Mouse (Mus musculus) heart, embryonic 11.5 days (tissue): ENCODE measurements at regions not wholly inside any gene's neighbourhood (a gene's known extent, or its start where the extent isn't known, plus 50 kb on each side); places are given as distances from the start of the nearest gene placed in this dataset.

Experiments
- ATAC-seq: fragments of 200-750 bp; cut with Nextera tagmentation; replicated peaks from 2 replicates; pipeline ENCODE4 v1.8.0; 2017; ENCODE audit warnings: moderate library complexity; ENCODE audit not compliant: insufficient number of reproducible peaks, low FRiP score, low TSS enrichment
- H3K27ac ChIP-seq: fragments of 300-500 bp; sonication (generic); 2 replicates; pipeline ENCODE4 v1.5.1; 2014; ENCODE audit warnings: mild to moderate bottlenecking, low read depth, low read length
- H3K27me3 ChIP-seq: fragments of 300-500 bp; sonication (generic); 2 replicates; pipeline ENCODE4 v1.6.1; 2014; ENCODE audit warnings: mild to moderate bottlenecking, low read length, mixed read lengths; ENCODE audit not compliant: control insufficient read depth, insufficient read depth
- H3K36me3 ChIP-seq: fragments of 300-500 bp; sonication (generic); 2 replicates; pipeline ENCODE4 v1.6.1; 2014; ENCODE audit warnings: mild to moderate bottlenecking, low read length, moderate library complexity, mixed read lengths; ENCODE audit not compliant: control insufficient read depth, insufficient read depth
- H3K4me1 ChIP-seq: fragments of 300-500 bp; sonication (generic); 2 replicates; pipeline ENCODE4 v1.6.1; 2014; ENCODE audit warnings: low read length; ENCODE audit not compliant: control insufficient read depth, insufficient read depth
- H3K4me2 ChIP-seq: fragments of 300-500 bp; sonication (generic); 2 replicates; pipeline ENCODE4 v1.6.1; 2014; ENCODE audit warnings: mild to moderate bottlenecking, moderate library complexity
- H3K4me3 ChIP-seq: fragments of 300-500 bp; sonication (generic); 2 replicates; pipeline ENCODE4 v1.5.1; 2014; ENCODE audit warnings: low read depth, low read length
- H3K9ac ChIP-seq: fragments of 300-500 bp; sonication (generic); 2 replicates; pipeline ENCODE4 v1.6.1; 2014; ENCODE audit warnings: mild to moderate bottlenecking, low read depth, low read length, moderate library complexity
- H3K9me3 ChIP-seq: fragments of 300-500 bp; sonication (generic); replicated peaks from 2 replicates; pipeline ENCODE4 v1.6.1; 2016; ENCODE audit warnings: low read length; ENCODE audit not compliant: control insufficient read depth
- WGBS: fragments of 180-500 bp; shearing (Covaris S2); extraction: QIAGEN DNeasy Blood & Tissue Kit; methylation state at CpG from one replicate; pipeline ENCODE4 v1.1.7; 2014; ENCODE audit not compliant: insufficient replicate concordance; 5-methylcytosine and 5-hydroxymethylcytosine counted together

DNA sequence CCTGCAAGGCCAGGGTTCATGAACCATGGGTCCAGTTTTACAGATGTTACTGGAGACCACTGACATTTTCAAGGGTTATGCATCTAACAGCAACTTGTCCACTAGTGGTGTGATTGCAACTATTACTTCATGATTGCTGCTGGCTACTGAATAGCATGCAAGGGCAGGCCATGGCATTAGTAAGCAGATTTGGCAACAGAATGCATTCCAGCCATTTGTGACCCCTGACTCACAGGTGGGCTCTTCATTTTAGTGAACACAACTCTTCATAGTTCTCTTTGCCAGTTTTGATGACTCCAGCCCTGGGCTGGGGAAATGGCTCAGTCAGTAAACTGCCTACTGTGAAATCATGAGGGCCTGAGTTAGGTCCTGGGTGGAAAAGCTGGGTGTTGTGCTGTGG is 137.9 kb upstream of the Pgrmc2 start:
- H3K27me3 ChIP-seq = no peaks in the 10 kb centered on the region
- no peak overlapping the region for H3K4me3 ChIP-seq
- no peaks in the 10 kb centered on the region for H3K4me1 ChIP-seq
- ATAC-seq = no peak
- H3K9me3 ChIP-seq = no peaks in the 10 kb centered on the region
- no peak overlapping the region for H3K9ac ChIP-seq
- no peaks in the 10 kb centered on the region for H3K36me3 ChIP-seq
- no peak overlapping the region for H3K27ac ChIP-seq
- H3K4me2 ChIP-seq = no peak overlapping the region

DNA sequence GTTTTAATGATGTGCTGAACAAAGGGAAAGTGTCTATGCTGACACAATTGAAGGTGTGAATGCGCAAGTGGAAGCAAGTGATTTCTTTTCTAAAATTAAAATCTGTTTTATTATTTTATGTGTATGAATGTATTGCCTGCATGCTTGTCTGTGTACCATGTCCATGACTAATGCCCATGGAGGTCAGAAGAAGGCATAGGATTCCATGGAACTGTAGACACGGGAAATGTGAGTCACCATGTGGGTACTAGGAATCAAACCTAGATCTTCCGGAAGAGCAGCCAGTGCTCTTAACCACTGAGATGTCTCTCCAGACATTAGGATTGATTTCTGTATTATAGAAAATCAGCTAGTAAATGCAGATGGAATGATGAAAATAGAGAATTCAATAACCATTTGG is 134.9 kb upstream of the Pgrmc2 start:
- no peak overlapping the region for H3K27ac ChIP-seq
- H3K9ac ChIP-seq = no peak overlapping the region
- WGBS = 84% methylated on average over 3 of the region's 3 CpGs
- no peak overlapping the region for H3K4me2 ChIP-seq
- no peaks in the 10 kb centered on the region for H3K9me3 ChIP-seq
- ATAC-seq = no peak
- H3K36me3 ChIP-seq = no peaks in the 10 kb centered on the region
- no peaks in the 10 kb centered on the region for H3K27me3 ChIP-seq
- H3K4me3 ChIP-seq = no peak overlapping the region
- no peaks in the 10 kb centered on the region for H3K4me1 ChIP-seq

DNA sequence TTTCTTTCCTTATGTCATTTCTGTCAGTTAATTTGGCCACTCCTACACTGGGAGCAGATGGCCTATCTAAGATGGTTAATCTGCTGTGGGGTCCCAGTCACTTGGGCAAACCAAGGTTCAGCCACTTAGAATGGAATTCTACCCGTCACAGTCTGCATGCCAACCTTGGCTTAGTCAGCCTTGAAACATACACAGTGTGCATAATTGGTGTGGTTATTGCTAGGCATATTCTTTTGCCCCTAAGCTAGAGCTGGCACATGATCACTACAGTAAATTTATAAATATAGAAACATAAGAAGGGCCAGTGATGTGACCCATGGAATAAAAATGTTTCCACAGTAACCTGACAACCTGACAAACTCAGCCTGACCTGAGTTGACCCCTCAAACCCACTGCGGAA is 130.7 kb upstream of the Pgrmc2 start:
- Histone ChIP-seq H3K4me2 (no peak overlapping the region), H3K4me1 (no peaks in the 10 kb centered on the region), H3K36me3 (no peaks in the 10 kb centered on the region), H3K27me3 (no peaks in the 10 kb centered on the region), H3K4me3 (no peak overlapping the region), H3K9ac (no peak overlapping the region), H3K9me3 (no peaks in the 10 kb centered on the region), H3K27ac (no peak overlapping the region)
- ATAC-seq = no peak
- WGBS = 81% methylated on average over 2 of the region's 2 CpGs

DNA sequence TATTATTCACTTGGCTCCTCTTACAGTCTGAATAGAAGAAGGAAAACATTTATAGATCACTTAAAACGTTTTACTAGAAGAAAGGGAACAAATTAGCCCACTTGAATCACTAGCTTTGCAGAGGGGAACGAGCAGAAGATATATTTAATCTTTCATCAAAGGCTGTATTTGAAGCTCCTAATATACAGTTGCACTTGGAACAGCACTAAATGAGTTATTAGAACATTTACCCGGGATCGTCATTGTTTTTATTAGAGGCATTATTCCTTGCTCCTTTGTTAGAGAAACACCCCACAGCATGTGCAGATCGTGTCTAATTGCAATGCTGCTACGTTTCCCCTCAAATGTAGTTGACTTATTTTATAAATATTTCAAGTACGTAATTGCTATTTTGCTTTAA is 127.5 kb upstream of the Pgrmc2 start:
- WGBS = 73% methylated on average over 7 of the region's 7 CpGs

DNA sequence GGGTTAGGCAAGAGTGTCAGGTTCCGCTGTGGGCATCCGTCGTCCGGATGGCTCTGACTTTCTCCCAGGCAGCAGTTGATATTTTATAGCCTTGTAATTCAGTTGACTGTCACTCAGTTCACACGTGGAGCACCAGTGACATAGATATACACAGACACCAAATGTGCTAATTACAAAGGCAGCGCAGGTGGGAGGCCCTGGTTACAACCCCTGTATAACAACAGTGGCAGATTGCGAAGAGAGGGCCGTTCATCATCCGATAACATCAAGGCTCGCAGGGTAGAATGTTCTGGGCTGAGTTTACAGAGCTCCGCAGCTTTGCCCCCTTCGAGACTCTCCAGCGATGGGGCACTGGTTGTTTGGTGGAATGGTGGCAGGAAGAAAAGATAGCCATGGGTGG is 120.0 kb upstream of the Pgrmc2 start:
- Histone ChIP-seq H3K4me3 (no peak overlapping the region), H3K4me2 (no peak overlapping the region), H3K9me3 (no peaks in the 10 kb centered on the region), H3K4me1 (no peaks in the 10 kb centered on the region), H3K27ac (no peak overlapping the region), H3K9ac (no peak overlapping the region), H3K27me3 (no peaks in the 10 kb centered on the region), H3K36me3 (no peaks in the 10 kb centered on the region)
- no peak for ATAC-seq
- WGBS = 76% methylated on average over 13 of the region's 13 CpGs

More for the DNA sequence above, 127.5 kb upstream of the Pgrmc2 start:
- H3K4me1 ChIP-seq = no peaks in the 10 kb centered on the region
- H3K4me3 ChIP-seq = no peak overlapping the region
- no peak for ATAC-seq
- no peaks in the 10 kb centered on the region for H3K27me3 ChIP-seq
- H3K4me2 ChIP-seq = no peak overlapping the region
- no peaks in the 10 kb centered on the region for H3K9me3 ChIP-seq
- no peaks in the 10 kb centered on the region for H3K36me3 ChIP-seq
- H3K27ac ChIP-seq = no peak overlapping the region
- H3K9ac ChIP-seq = no peak overlapping the region

DNA sequence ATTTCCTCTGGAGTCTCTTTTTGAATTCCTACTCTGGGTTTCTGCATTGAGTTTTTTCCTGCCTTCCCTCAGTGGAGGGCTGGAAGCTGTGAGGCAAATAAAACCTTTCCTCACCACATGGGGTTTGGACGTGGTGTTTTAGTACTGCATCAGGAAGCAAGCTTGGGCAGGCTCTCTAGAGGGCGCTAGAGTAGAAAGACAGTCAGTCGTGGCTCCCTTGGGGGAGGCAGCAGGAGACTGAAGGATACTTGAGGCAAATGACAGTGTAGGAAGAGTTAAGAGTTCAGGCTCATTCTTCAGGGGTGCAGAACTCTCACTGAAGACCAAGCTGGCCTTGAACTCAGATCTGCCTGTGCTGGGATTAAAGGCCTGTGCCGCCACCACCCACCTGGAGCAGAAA is 118.9 kb upstream of the Pgrmc2 start:
- 32% methylated on average over 4 of the region's 4 CpGs for WGBS
- Histone ChIP-seq H3K9ac (no peak overlapping the region), H3K27me3 (no peaks in the 10 kb centered on the region), H3K4me3 (no peak overlapping the region), H3K27ac (no peak overlapping the region), H3K9me3 (no peaks in the 10 kb centered on the region), H3K4me2 (no peak overlapping the region), H3K4me1 (0 out of 2 replicates have a peak, but pooled peaks cover 4% of the 10 kb centered on the region), H3K36me3 (no peaks in the 10 kb centered on the region)
- ATAC-seq = no peak

DNA sequence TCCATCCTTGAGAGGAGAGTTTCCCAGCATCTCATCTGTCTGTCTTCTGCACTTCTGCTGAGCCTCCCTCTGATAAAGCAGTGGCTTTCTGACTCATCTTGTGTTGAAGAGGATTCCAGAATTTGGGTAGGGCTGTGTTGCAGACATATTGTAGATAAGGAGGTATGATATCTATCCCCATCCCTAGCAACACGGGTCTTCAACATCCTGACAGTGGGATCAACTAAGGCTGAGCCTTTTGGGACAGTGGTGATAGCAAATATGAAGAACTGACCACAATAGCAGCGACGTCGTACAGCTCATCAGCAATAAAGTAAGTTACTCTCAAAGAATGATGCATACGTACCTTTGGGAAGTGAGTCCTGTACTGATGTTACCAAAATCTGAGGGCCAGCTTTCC is 117.2 kb upstream of the Pgrmc2 start:
- no peak overlapping the region for H3K4me2 ChIP-seq
- no peaks in the 10 kb centered on the region for H3K9me3 ChIP-seq
- H3K36me3 ChIP-seq = no peaks in the 10 kb centered on the region
- ATAC-seq = no peak
- H3K27me3 ChIP-seq = no peaks in the 10 kb centered on the region
- 73% methylated on average over 5 of the region's 5 CpGs for WGBS
- H3K4me1 ChIP-seq = 0 out of 2 replicates have a peak, but pooled peaks cover 4% of the 10 kb centered on the region
- H3K9ac ChIP-seq = no peak overlapping the region
- H3K4me3 ChIP-seq = no peak overlapping the region
- H3K27ac ChIP-seq = no peak overlapping the region

DNA sequence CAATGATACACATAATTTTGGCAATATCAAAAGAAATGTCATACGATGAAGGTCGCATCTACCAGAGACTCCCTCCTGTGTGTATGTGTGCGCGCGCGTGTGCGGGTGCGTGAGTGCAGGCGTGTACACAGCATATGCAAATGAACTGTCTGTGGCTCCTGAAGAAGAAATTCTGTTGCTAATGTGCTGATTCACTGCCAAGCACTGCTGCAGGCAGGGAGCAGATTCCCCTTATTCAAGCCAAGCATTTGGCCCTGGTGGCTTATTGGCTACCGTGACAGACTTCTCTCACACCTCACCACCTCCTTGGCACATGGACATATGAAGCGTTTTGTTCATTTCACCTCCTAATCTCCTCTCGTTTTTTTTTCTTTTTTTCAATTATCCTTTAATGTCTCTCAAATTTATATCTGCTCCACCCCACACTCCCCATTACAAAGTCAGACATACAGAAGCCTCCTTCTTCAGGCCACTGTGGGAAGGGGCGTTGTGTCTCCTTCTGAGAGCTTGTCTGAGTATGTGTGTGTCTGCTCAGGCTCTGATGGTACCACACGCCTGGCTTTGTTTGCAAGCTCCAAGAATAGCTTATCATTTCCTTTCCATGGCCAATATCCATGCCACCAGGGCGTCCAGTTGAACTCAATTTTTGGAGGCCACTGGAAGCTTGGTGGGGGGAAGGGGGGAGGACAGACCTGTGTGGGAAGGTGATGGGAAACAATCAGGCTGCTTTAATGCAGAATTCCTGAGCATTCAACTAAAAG is 115.5 kb upstream of the Pgrmc2 start:
- Histone ChIP-seq H3K9ac (no peak overlapping the region), H3K36me3 (no peaks in the 10 kb centered on the region), H3K4me2 (no peak overlapping the region), H3K27me3 (no peaks in the 10 kb centered on the region), H3K4me3 (no peak overlapping the region), H3K27ac (peak overlapping the region; percentile 47), H3K4me1 (0 out of 2 replicates have a peak, but pooled peaks cover 7% of the 10 kb centered on the region), H3K9me3 (no peaks in the 10 kb centered on the region)
- ATAC-seq = no peak
- WGBS = 67% methylated on average over 15 of the region's 15 CpGs
